Mouse (Mus musculus) brain, embryonic 18.5 days (tissue): Measurements from ENCODE around the gene Nhsl1.

Source experiments
- DNase-seq: peaks from one replicate; pipeline ENCODE4 v3.0.0-alpha.2; 2012; ENCODE audit warnings: low read depth, low spot score

Nhsl1 gene

GRCm38 (mm10) chr10:18318916-18319481 lies at the start of gene Nhsl1:
Nhsl1 (plus strand) TSS chr10:18318985.
- no peak for DNase-seq

- DNase-seq = no peak
Observed at GRCm38 (mm10) chr10:18276090-18276734, 42.6 kb upstream of the Nhsl1 start.

- DNase-seq = no peak
Observed at GRCm38 (mm10) chr10:18283991-18284390, 34.8 kb upstream of the Nhsl1 start.

GRCm38 (mm10) chr10:18289512-18289911 lies 29.3 kb upstream of the Nhsl1 start:
- no peak for DNase-seq

- DNase-seq = no peak
Observed at GRCm38 (mm10) chr10:18305106-18305505, 13.7 kb upstream of the Nhsl1 start.

- DNase-seq = no peak
Observed at GRCm38 (mm10) chr10:18315071-18315470, 3.7 kb upstream of the Nhsl1 start.

- no peak for DNase-seq
Observed at GRCm38 (mm10) chr10:18317521-18317920, 1.3 kb upstream of the Nhsl1 start.

- no peak for DNase-seq
Observed at GRCm38 (mm10) chr10:18317961-18318915, 547 bp upstream of the Nhsl1 start.

- DNase-seq = no peak
Observed at GRCm38 (mm10) chr10:18319691-18320090, 906 bp downstream of the Nhsl1 start.

- DNase-seq = no peak
Observed at GRCm38 (mm10) chr10:18321861-18322260, 3.1 kb downstream of the Nhsl1 start.

- DNase-seq = no peak
Observed at GRCm38 (mm10) chr10:18323701-18324100, 4.9 kb downstream of the Nhsl1 start.

GRCm38 (mm10) chr10:18328331-18328908 lies 9.6 kb downstream of the Nhsl1 start:
- no peak for DNase-seq

- DNase-seq = no peak
Observed at GRCm38 (mm10) chr10:18329096-18330038, 10.6 kb downstream of the Nhsl1 start.

GRCm38 (mm10) chr10:18330445-18330844 lies 11.7 kb downstream of the Nhsl1 start:
- DNase-seq = no peak

- DNase-seq = no peak
Observed at GRCm38 (mm10) chr10:18333575-18333974, 14.8 kb downstream of the Nhsl1 start.

- DNase-seq = no peak
Observed at GRCm38 (mm10) chr10:18334176-18334575, 15.4 kb downstream of the Nhsl1 start.

GRCm38 (mm10) chr10:18334734-18335133 lies 15.9 kb downstream of the Nhsl1 start:
- no peak for DNase-seq

- no peak for DNase-seq
Observed at GRCm38 (mm10) chr10:18337725-18338124, 18.9 kb downstream of the Nhsl1 start.

GRCm38 (mm10) chr10:18339386-18339785 lies 20.6 kb downstream of the Nhsl1 start:
- no peak for DNase-seq

- no peak for DNase-seq
Observed at GRCm38 (mm10) chr10:18340930-18341329, 22.1 kb downstream of the Nhsl1 start.
